Mouse (Mus musculus): Measurements from ENCODE around the gene Marc2. TPM values are rescaled to one million over a fixed set of nuclear protein-coding genes. Genes with fewer than 3 reads are reported as not detected.

Gene Marc2
- polyA plus RNA-seq, 1 experiment from 2014 or later = 137 TPM

DNA sequence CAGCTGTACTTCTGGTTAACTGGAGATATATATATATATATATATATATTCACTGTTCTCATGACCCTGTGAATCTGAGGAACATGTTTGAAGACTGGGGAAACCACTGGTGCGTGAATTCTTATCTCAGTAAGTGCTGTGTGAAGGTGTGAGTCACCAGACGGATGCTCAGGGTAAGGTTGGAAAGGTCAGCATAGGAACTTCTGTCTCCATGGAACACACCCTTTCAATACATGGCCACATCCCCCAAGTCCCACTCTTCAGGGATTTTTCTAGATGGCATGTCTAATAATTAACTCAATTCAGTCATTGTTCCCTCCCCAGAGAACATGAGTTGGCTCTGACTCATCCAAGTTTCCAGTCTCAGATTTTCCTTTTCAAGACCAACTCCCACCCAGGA, 15.3 kb upstream of the Marc2 start:
- no peaks in the 10 kb centered on the region for H3K27me3 ChIP-seq (ENCODE audit: control insufficient read depth, insufficient read depth, low read length)
- ATAC-seq (replicated peaks; ENCODE audit: extremely low read depth, insufficient read depth, low FRiP score) = no peak
- H3K27ac ChIP-seq (ENCODE audit: low read length) = no peak overlapping the region
- no peaks in the 10 kb centered on the region for H3K36me3 ChIP-seq (ENCODE audit: control insufficient read depth, insufficient read depth)
- no peaks in the 10 kb centered on the region for H3K9me3 ChIP-seq (replicated peaks; ENCODE audit: control insufficient read depth, low read length)
- no peak overlapping the region for H3K4me3 ChIP-seq (ENCODE audit: low read length)
- no peak overlapping the region for H3K4me2 ChIP-seq (ENCODE audit: low read depth, low read length)
- WGBS = 33% methylated on average over 2 of the region's 2 CpGs
- H3K4me1 ChIP-seq (ENCODE audit: control insufficient read depth, insufficient read depth, low read length) = no peaks in the 10 kb centered on the region
- H3K9ac ChIP-seq (ENCODE audit: low read length) = no peak overlapping the region

DNA sequence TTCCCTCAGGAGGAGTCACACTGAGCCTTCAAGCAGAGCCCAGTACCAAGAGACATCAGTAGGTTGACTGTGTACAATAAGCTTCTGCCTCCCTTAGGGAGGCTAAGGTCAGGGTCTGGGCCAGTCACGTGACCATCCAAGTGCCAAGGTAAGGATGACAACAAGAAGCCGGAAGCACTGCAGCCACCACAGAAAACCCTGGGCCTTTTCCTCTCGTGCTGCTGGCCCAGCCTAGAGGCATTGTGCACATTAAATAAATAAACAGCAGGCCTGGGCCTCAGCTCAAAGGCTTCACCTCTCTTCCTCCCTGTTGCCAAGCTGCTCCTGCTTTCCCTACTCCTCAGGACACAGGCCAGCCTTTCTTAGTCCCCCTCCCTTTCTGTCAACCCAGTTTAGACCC, 14.0 kb upstream of the Marc2 start:
- no peak for ATAC-seq (replicated peaks; ENCODE audit: extremely low read depth, insufficient read depth, low FRiP score)
- WGBS = 41% methylated on average over 3 of the region's 3 CpGs
- H3K9me3 ChIP-seq (replicated peaks; ENCODE audit: control insufficient read depth, low read length) = no peaks in the 10 kb centered on the region
- no peaks in the 10 kb centered on the region for H3K4me1 ChIP-seq (ENCODE audit: control insufficient read depth, insufficient read depth, low read length)
- no peaks in the 10 kb centered on the region for H3K36me3 ChIP-seq (ENCODE audit: control insufficient read depth, insufficient read depth)
- 0 out of 2 replicates have a peak overlapping the region, but pooled peaks have one; percentile 23 for H3K27ac ChIP-seq (ENCODE audit: low read length)
- H3K4me3 ChIP-seq (ENCODE audit: low read length) = no peak overlapping the region
- H3K27me3 ChIP-seq (ENCODE audit: control insufficient read depth, insufficient read depth, low read length) = no peaks in the 10 kb centered on the region
- H3K4me2 ChIP-seq (ENCODE audit: low read depth, low read length) = no peak overlapping the region
- no peak overlapping the region for H3K9ac ChIP-seq (ENCODE audit: low read length)

DNA sequence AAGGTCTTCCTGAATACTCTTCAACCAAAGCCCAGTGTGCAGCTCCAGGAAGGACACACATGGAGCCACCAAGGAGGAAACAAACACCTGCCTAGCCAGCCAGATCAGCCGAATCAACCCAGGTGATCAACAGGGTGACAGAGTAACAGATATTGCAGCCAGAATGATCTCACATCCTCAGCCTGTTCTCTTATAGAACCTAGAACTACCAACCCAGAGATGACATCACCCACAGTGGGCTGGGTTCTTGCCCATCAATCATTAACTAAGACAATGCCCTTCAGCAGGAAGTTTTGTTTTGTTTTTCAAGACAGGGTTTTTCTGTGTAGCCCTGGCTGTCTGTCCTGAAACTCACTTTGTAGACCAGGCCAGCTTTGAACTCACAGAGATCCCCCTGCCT, 12.0 kb upstream of the Marc2 start:
- H3K27me3 ChIP-seq (ENCODE audit: control insufficient read depth, insufficient read depth, low read length) = no peaks in the 10 kb centered on the region
- no peaks in the 10 kb centered on the region for H3K36me3 ChIP-seq (ENCODE audit: control insufficient read depth, insufficient read depth)
- no peak for ATAC-seq (replicated peaks; ENCODE audit: extremely low read depth, insufficient read depth, low FRiP score)
- H3K9me3 ChIP-seq (replicated peaks; ENCODE audit: control insufficient read depth, low read length) = no peaks in the 10 kb centered on the region
- no peak overlapping the region for H3K27ac ChIP-seq (ENCODE audit: low read length)
- no peak overlapping the region for H3K4me2 ChIP-seq (ENCODE audit: low read depth, low read length)
- WGBS = 83% methylated on average over 1 of the region's 1 CpGs
- H3K4me3 ChIP-seq (ENCODE audit: low read length) = no peak overlapping the region
- no peak overlapping the region for H3K9ac ChIP-seq (ENCODE audit: low read length)
- H3K4me1 ChIP-seq (ENCODE audit: control insufficient read depth, insufficient read depth, low read length) = peaks cover 3% of the 10 kb centered on the region; the same call in 1 of the 2 replicates

DNA sequence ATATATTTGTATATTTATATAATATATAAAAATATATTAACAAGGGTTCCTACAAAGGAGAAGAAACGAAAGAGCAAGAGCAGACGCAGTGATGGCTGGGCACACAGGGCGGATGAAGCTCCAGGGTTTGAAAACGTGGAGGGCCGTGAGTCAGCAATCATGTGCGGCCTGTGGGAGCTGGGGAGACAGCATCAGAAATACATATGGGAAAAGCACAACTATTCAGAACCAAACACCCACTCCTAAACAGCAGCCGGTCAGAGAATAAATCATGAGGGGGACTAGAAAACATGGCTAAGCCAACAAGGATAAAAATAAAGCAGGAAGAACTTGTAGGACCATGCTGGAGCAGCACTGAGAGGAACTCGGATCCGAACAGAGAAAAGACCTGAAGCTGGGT, 11.0 kb upstream of the Marc2 start:
- Histone ChIP-seq H3K4me3 (ENCODE audit: low read length) (no peak overlapping the region), H3K4me1 (ENCODE audit: control insufficient read depth, insufficient read depth, low read length) (peaks cover 6% of the 10 kb centered on the region), H3K4me2 (ENCODE audit: low read depth, low read length) (no peak overlapping the region), H3K27ac (ENCODE audit: low read length) (no peak overlapping the region), H3K27me3 (ENCODE audit: control insufficient read depth, insufficient read depth, low read length) (no peaks in the 10 kb centered on the region), H3K36me3 (ENCODE audit: control insufficient read depth, insufficient read depth) (no peaks in the 10 kb centered on the region), H3K9ac (ENCODE audit: low read length) (no peak overlapping the region), H3K9me3 (replicated peaks; ENCODE audit: control insufficient read depth, low read length) (no peaks in the 10 kb centered on the region)
- WGBS = 85% methylated on average over 9 of the region's 9 CpGs
- no peak for ATAC-seq (replicated peaks; ENCODE audit: extremely low read depth, insufficient read depth, low FRiP score)

DNA sequence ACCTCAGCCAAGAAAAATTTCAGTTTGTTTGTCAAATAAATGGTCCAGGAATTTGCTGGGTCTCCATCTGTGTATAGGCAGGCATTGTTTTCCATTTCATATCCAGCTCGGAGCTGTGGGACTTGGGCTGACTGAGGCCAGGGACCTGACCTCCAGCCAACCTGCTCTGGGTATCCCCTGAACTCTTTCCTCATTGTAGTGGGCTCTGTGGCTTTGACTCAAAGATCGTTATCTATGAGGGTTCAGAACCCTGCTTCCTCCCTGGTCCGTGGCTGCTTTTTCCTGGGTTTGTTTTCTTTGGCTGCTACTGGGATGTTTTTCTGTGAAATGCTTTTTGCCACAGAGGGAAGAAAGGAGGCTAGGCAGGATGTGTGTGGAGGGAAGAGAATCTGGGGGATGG, 7.7 kb upstream of the Marc2 start:
- H3K9ac ChIP-seq (ENCODE audit: low read length) = no peak overlapping the region

DNA sequence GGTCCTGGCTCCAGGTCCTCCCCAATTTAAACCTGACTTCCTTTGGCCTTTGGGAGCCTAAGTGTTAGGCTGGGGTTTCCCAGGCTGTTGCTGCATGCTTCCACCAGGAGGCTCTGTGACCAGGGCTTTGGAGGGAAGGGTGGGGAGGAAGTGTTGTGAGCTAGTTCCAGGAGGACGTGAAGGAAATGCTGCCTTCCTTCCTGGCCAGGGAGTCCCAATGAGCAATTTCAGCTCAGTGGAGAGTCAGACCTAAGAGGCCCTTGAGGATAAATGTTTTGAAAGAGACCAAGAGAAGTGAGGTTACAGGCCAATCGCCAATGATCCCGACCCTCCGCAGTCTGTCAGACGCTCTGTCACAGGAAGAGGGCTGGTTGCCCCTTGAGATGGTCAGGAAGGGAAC, 7.1 kb upstream of the Marc2 start:
- no peaks in the 10 kb centered on the region for H3K9me3 ChIP-seq (replicated peaks; ENCODE audit: control insufficient read depth, low read length)
- ATAC-seq (replicated peaks; ENCODE audit: extremely low read depth, insufficient read depth, low FRiP score) = peak; percentile 62
- H3K9ac ChIP-seq (ENCODE audit: low read length) = 0 out of 2 replicates have a peak overlapping the region, but pooled peaks have one; percentile 12
- peak overlapping the region; percentile 51 for H3K4me2 ChIP-seq (ENCODE audit: low read depth, low read length)
- no peaks in the 10 kb centered on the region for H3K27me3 ChIP-seq (ENCODE audit: control insufficient read depth, insufficient read depth, low read length)
- WGBS = 10% methylated on average over 5 of the region's 5 CpGs
- H3K4me1 ChIP-seq (ENCODE audit: control insufficient read depth, insufficient read depth, low read length) = peaks cover 13% of the 10 kb centered on the region
- no peaks in the 10 kb centered on the region for H3K36me3 ChIP-seq (ENCODE audit: control insufficient read depth, insufficient read depth)
- H3K27ac ChIP-seq (ENCODE audit: low read length) = peak overlapping the region; percentile 81
- peak overlapping the region; percentile 32 for H3K4me3 ChIP-seq (ENCODE audit: low read length)

More for the DNA sequence above, 7.7 kb upstream of the Marc2 start:
- peak overlapping the region; percentile 81 for H3K27ac ChIP-seq (ENCODE audit: low read length)
- no peaks in the 10 kb centered on the region for H3K9me3 ChIP-seq (replicated peaks; ENCODE audit: control insufficient read depth, low read length)
- peak; percentile 35 for ATAC-seq (replicated peaks; ENCODE audit: extremely low read depth, insufficient read depth, low FRiP score)
- H3K4me1 ChIP-seq (ENCODE audit: control insufficient read depth, insufficient read depth, low read length) = peaks cover 13% of the 10 kb centered on the region
- H3K36me3 ChIP-seq (ENCODE audit: control insufficient read depth, insufficient read depth) = no peaks in the 10 kb centered on the region
- 41% methylated on average over 3 of the region's 3 CpGs for WGBS
- peak overlapping the region; percentile 51 for H3K4me2 ChIP-seq (ENCODE audit: low read depth, low read length)
- H3K4me3 ChIP-seq (ENCODE audit: low read length) = no peak overlapping the region
- H3K27me3 ChIP-seq (ENCODE audit: control insufficient read depth, insufficient read depth, low read length) = no peaks in the 10 kb centered on the region

DNA sequence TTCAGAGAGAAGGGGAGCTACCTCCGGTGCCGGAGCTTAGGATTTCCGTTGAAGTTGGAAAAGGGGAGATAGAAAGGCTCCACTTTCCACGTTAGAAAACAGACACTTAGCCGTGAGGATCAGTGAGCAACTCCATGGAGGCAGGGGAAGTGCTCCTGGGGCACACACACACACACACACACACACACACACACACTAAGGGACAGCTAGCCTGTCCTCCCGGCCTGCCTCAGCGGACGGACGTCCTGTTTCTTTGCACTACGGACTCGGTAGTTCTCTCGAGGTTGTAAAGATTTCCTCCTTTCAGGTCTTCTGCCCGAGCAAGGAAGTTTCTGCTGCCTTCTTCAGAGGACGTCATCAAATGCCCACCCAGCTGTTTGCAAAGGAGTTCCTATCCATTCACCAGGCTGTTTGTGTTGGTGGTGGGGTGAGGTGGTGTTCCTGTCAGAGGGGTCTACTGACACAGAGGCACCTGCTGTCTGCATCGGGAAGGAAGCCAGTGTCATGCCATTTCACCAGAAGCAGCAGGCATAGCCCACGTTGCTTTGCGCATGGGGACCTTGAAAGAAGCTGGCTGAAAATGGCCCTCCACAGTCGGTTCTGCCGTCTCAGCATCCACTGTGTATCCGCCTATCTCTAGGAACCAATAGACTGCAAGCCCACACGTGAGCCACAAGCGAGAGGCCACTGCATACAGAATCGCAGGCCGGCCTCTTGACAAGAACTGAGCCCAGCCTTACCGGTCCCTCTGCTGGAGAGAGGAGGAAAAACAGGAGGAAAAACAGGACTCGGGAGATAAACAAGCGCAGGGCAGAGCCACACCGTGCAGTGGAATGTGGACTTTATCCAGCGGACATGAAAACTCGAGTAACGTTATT, 5.7 kb upstream of the Marc2 start:
- Histone ChIP-seq H3K4me1 (ENCODE audit: control insufficient read depth, insufficient read depth, low read length) (peaks cover 13% of the 10 kb centered on the region), H3K4me2 (ENCODE audit: low read depth, low read length) (peak overlapping the region; percentile 64), H3K9ac (ENCODE audit: low read length) (peak overlapping the region; percentile 10), H3K27ac (ENCODE audit: low read length) (peak overlapping the region; percentile 77), H3K4me3 (ENCODE audit: low read length) (peak overlapping the region; percentile 31), H3K36me3 (ENCODE audit: control insufficient read depth, insufficient read depth) (no peaks in the 10 kb centered on the region), H3K27me3 (ENCODE audit: control insufficient read depth, insufficient read depth, low read length) (no peaks in the 10 kb centered on the region), H3K9me3 (replicated peaks; ENCODE audit: control insufficient read depth, low read length) (no peaks in the 10 kb centered on the region)
- 10% methylated on average over 31 of the region's 31 CpGs for WGBS
- peak; percentile 65; the same call in 1 of the 2 replicates for ATAC-seq (replicated peaks; ENCODE audit: extremely low read depth, insufficient read depth, low FRiP score)

DNA sequence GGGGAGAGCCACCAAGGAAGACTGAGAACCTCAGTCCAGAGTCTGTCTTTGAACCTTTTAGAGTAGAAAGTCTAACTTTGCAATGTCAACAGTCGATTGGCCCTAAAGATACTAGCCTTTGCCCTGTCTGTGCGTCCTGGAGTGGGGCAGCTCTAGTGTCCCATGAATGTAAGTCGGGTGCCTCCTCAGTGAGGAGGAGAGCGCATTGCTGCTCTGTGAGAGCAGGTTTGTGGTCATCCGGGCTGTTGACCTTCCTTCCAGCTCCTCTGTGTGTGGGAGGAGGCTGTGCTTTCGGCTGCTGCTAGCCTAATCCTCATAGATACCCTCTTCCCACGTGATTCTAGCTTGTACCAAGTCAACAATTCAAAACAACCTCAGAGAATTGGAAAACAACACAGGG, 4.9 kb upstream of the Marc2 start:
- H3K9me3 ChIP-seq (replicated peaks; ENCODE audit: control insufficient read depth, low read length) = no peaks in the 10 kb centered on the region
- no peak overlapping the region for H3K4me3 ChIP-seq (ENCODE audit: low read length)
- no peaks in the 10 kb centered on the region for H3K36me3 ChIP-seq (ENCODE audit: control insufficient read depth, insufficient read depth)
- no peak for ATAC-seq (replicated peaks; ENCODE audit: extremely low read depth, insufficient read depth, low FRiP score)
- peak overlapping the region; percentile 64 for H3K4me2 ChIP-seq (ENCODE audit: low read depth, low read length)
- no peak overlapping the region for H3K9ac ChIP-seq (ENCODE audit: low read length)
- H3K27me3 ChIP-seq (ENCODE audit: control insufficient read depth, insufficient read depth, low read length) = no peaks in the 10 kb centered on the region
- peaks cover 16% of the 10 kb centered on the region for H3K4me1 ChIP-seq (ENCODE audit: control insufficient read depth, insufficient read depth, low read length)
- 32% methylated on average over 7 of the region's 7 CpGs for WGBS
- peak overlapping the region; percentile 37 for H3K27ac ChIP-seq (ENCODE audit: low read length)

DNA sequence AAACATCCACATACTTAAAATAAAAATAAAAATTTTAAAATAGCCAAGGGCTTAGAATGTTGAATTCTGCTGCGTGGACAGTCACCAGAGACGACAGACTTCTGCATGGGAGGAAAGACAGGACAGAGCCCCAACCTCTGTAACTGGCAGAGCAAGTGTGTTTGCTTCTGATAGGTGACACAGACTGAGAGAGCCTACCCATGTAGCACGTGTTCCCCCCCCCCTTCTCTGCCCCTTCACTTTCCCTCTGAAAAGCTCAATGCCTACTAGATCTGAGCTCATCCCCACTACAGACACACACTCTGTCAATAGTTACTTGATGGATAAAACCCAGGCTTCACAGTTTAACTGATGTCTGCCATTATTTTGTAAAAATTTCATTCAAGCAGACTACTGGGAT, 722 bp upstream of the Marc2 start:
- 51% methylated on average over 3 of the region's 3 CpGs for WGBS
- Histone ChIP-seq H3K27ac (ENCODE audit: low read length) (no peak overlapping the region), H3K4me3 (ENCODE audit: low read length) (no peak overlapping the region), H3K27me3 (ENCODE audit: control insufficient read depth, insufficient read depth, low read length) (no peaks in the 10 kb centered on the region), H3K9me3 (replicated peaks; ENCODE audit: control insufficient read depth, low read length) (no peaks in the 10 kb centered on the region), H3K4me1 (ENCODE audit: control insufficient read depth, insufficient read depth, low read length) (peaks cover 30% of the 10 kb centered on the region), H3K4me2 (ENCODE audit: low read depth, low read length) (no peak overlapping the region), H3K36me3 (ENCODE audit: control insufficient read depth, insufficient read depth) (no peaks in the 10 kb centered on the region), H3K9ac (ENCODE audit: low read length) (no peak overlapping the region)
- ATAC-seq (replicated peaks; ENCODE audit: extremely low read depth, insufficient read depth, low FRiP score) = no peak

Measured in heart, embryonic 16.5 days (tissue).